Mouse (Mus musculus) limb, embryonic 15.5 days (tissue): Measurements from ENCODE around the gene Ift88. TPM values are rescaled to one million over a fixed set of nuclear protein-coding genes. Genes with fewer than 3 reads are reported as not detected.

Experiments used
- ATAC-seq: fragments of 200-750 bp; cut with Nextera tagmentation; 2 replicates; pipeline ENCODE4 v1.8.0; 2017; ENCODE audit warnings: low read depth, moderate TSS enrichment; ENCODE audit not compliant: insufficient number of reproducible peaks, low FRiP score, low TSS enrichment
- H3K27ac ChIP-seq: fragments of 300-500 bp; sonication (generic); 2 replicates; pipeline ENCODE4 v1.5.1; 2015; ENCODE audit warnings: moderate library complexity, mild to moderate bottlenecking, inconsistent platforms
- H3K27me3 ChIP-seq: fragments of 300-500 bp; sonication (generic); 2 replicates; pipeline ENCODE4 v1.6.1; 2015; ENCODE audit warnings: inconsistent platforms
- H3K36me3 ChIP-seq: fragments of 300-500 bp; sonication (generic); 2 replicates; pipeline ENCODE4 v1.6.1; 2015; ENCODE audit warnings: inconsistent platforms
- H3K4me1 ChIP-seq: fragments of 300-500 bp; sonication (generic); 2 replicates; pipeline ENCODE4 v1.6.1; 2015; ENCODE audit warnings: inconsistent platforms
- H3K4me2 ChIP-seq: fragments of 300-500 bp; sonication (generic); 2 replicates; pipeline ENCODE4 v1.6.1; 2015; ENCODE audit warnings: mild to moderate bottlenecking, inconsistent platforms
- H3K4me3 ChIP-seq: fragments of 300-500 bp; sonication (generic); 2 replicates; pipeline ENCODE4 v1.5.1; 2015; ENCODE audit warnings: mild to moderate bottlenecking, inconsistent platforms
- H3K9ac ChIP-seq: fragments of 300-500 bp; sonication (generic); 2 replicates; pipeline ENCODE4 v1.6.1; 2015; ENCODE audit warnings: inconsistent platforms
- H3K9me3 ChIP-seq: fragments of 300-500 bp; sonication (generic); 2 replicates; pipeline ENCODE4 v1.6.1; 2016; ENCODE audit warnings: inconsistent platforms
- WGBS: fragments of 180-500 bp; shearing (Covaris S2); methylation state at CpG from one replicate; pipeline ENCODE4 v1.1.7; 2015; 5-methylcytosine and 5-hydroxymethylcytosine counted together
- polyA plus RNA-seq: library from polyadenylated mRNA; unstranded; fragments of >200 nt; fragmentation: Nextera tagmentation; extraction: Ambion mirVana; gene quantifications from 2 replicates; pipeline ENCODE4 v1.2.1, GENCODE M21; 2015

Gene Ift88
- 14.5 and 15.9 TPM in 2 replicates for polyA plus RNA-seq

- Histone ChIP-seq H3K9me3 (no peaks in the 10 kb centered on the region), H3K9ac (peak within 1 kb of the TSS; percentile 89), H3K4me3 (peak within 1 kb of the TSS; percentile 97), H3K4me2 (peak within 1 kb of the TSS; percentile 69), H3K27ac (peak within 1 kb of the TSS; percentile 67), H3K4me1 (peaks cover 9% of the 10 kb centered on the region), H3K27me3 (no peaks in the 10 kb centered on the region), H3K36me3 (no peaks in the 10 kb centered on the region)
- whole genome bisulfite sequencing, result 3% methylated on average over 39 of the region's 42 CpGs
- ATAC-seq, result peak; percentile 96
Measured at GRCm38 (mm10) chr14:57423432-57424211, at the start of gene Ift88. Ift88 (plus strand) TSS chr14:57424062.

- WGBS, result 75% methylated on average over 9 of the region's 9 CpGs
- Histone ChIP-seq H3K27me3 (no peaks in the 10 kb centered on the region), H3K36me3 (no peaks in the 10 kb centered on the region), H3K4me3 (no peak overlapping the region), H3K4me1 (no peaks in the 10 kb centered on the region), H3K9ac (no peak overlapping the region), H3K9me3 (no peaks in the 10 kb centered on the region), H3K4me2 (no peak overlapping the region), H3K27ac (no peak overlapping the region)
- no peak for ATAC-seq
Measured at GRCm38 (mm10) chr14:57375205-57375604, 48.7 kb upstream of the Ift88 start.

GRCm38 (mm10) chr14:57376016-57376415 is 47.8 kb upstream of the Ift88 start:
- Histone ChIP-seq H3K36me3 (no peaks in the 10 kb centered on the region), H3K27me3 (no peaks in the 10 kb centered on the region), H3K9ac (no peak overlapping the region), H3K27ac (no peak overlapping the region), H3K9me3 (no peaks in the 10 kb centered on the region), H3K4me1 (no peaks in the 10 kb centered on the region), H3K4me3 (no peak overlapping the region), H3K4me2 (no peak overlapping the region)
- ATAC-seq, result no peak
- 67% methylated on average over 8 of the region's 8 CpGs for WGBS

- Histone ChIP-seq H3K27ac (no peak overlapping the region), H3K27me3 (no peaks in the 10 kb centered on the region), H3K36me3 (no peaks in the 10 kb centered on the region), H3K9me3 (no peaks in the 10 kb centered on the region), H3K9ac (no peak overlapping the region), H3K4me3 (no peak overlapping the region), H3K4me1 (no peaks in the 10 kb centered on the region), H3K4me2 (no peak overlapping the region)
- no peak for ATAC-seq
- WGBS, result 79% methylated on average over 9 of the region's 9 CpGs
Measured at GRCm38 (mm10) chr14:57376956-57377355, 46.9 kb upstream of the Ift88 start.

GRCm38 (mm10) chr14:57377531-57377930 is 46.3 kb upstream of the Ift88 start:
- H3K27ac ChIP-seq, result no peak overlapping the region
- no peak overlapping the region for H3K9ac ChIP-seq
- H3K27me3 ChIP-seq, result no peaks in the 10 kb centered on the region
- H3K4me3 ChIP-seq, result no peak overlapping the region
- no peaks in the 10 kb centered on the region for H3K36me3 ChIP-seq
- no peaks in the 10 kb centered on the region for H3K9me3 ChIP-seq
- WGBS, result 81% methylated on average over 5 of the region's 5 CpGs
- ATAC-seq, result no peak
- H3K4me1 ChIP-seq, result no peaks in the 10 kb centered on the region
- H3K4me2 ChIP-seq, result no peak overlapping the region

- Histone ChIP-seq H3K9me3 (no peaks in the 10 kb centered on the region), H3K27ac (no peak overlapping the region), H3K4me2 (no peak overlapping the region), H3K4me3 (no peak overlapping the region), H3K27me3 (no peaks in the 10 kb centered on the region), H3K4me1 (peaks cover 5% of the 10 kb centered on the region), H3K36me3 (no peaks in the 10 kb centered on the region), H3K9ac (no peak overlapping the region)
- WGBS, result 85% methylated on average over 5 of the region's 5 CpGs
- no peak for ATAC-seq
Measured at GRCm38 (mm10) chr14:57385667-57386066, 38.2 kb upstream of the Ift88 start.

GRCm38 (mm10) chr14:57386758-57387561 is 36.9 kb upstream of the Ift88 start:
- no peaks in the 10 kb centered on the region for H3K36me3 ChIP-seq
- peaks cover 5% of the 10 kb centered on the region for H3K4me1 ChIP-seq
- no peak overlapping the region for H3K9ac ChIP-seq
- H3K4me2 ChIP-seq, result no peak overlapping the region
- no peaks in the 10 kb centered on the region for H3K9me3 ChIP-seq
- no peak overlapping the region for H3K4me3 ChIP-seq
- no peak overlapping the region for H3K27ac ChIP-seq
- WGBS, result 41% methylated on average over 14 of the region's 14 CpGs
- H3K27me3 ChIP-seq, result no peaks in the 10 kb centered on the region
- ATAC-seq, result no peak

- H3K9me3 ChIP-seq, result no peaks in the 10 kb centered on the region
- no peak overlapping the region for H3K9ac ChIP-seq
- no peak overlapping the region for H3K27ac ChIP-seq
- 69% methylated on average over 4 of the region's 4 CpGs for WGBS
- H3K4me2 ChIP-seq, result no peak overlapping the region
- no peaks in the 10 kb centered on the region for H3K36me3 ChIP-seq
- ATAC-seq, result no peak
- H3K27me3 ChIP-seq, result no peaks in the 10 kb centered on the region
- H3K4me1 ChIP-seq, result peaks cover 5% of the 10 kb centered on the region
- H3K4me3 ChIP-seq, result no peak overlapping the region
Measured at GRCm38 (mm10) chr14:57391621-57392020, 32.2 kb upstream of the Ift88 start.

- H3K9me3 ChIP-seq, result no peaks in the 10 kb centered on the region
- no peak overlapping the region for H3K9ac ChIP-seq
- H3K4me2 ChIP-seq, result no peak overlapping the region
- H3K4me1 ChIP-seq, result peaks cover under 1% of the 10 kb centered on the region; the same call in 1 of the 2 replicates
- no peak for ATAC-seq
- no peaks in the 10 kb centered on the region for H3K27me3 ChIP-seq
- H3K36me3 ChIP-seq, result no peaks in the 10 kb centered on the region
- no peak overlapping the region for H3K27ac ChIP-seq
- 60% methylated on average over 5 of the region's 5 CpGs for WGBS
- no peak overlapping the region for H3K4me3 ChIP-seq
Measured at GRCm38 (mm10) chr14:57392278-57392677, 31.6 kb upstream of the Ift88 start.

GRCm38 (mm10) chr14:57395470-57395869 is 28.4 kb upstream of the Ift88 start:
- no peak overlapping the region for H3K27ac ChIP-seq
- no peak overlapping the region for H3K9ac ChIP-seq
- H3K4me2 ChIP-seq, result no peak overlapping the region
- 59% methylated on average over 2 of the region's 2 CpGs for WGBS
- no peak overlapping the region for H3K4me3 ChIP-seq
- ATAC-seq, result no peak
- H3K36me3 ChIP-seq, result no peaks in the 10 kb centered on the region
- H3K4me1 ChIP-seq, result peaks cover 10% of the 10 kb centered on the region; the same call in 1 of the 2 replicates
- no peaks in the 10 kb centered on the region for H3K27me3 ChIP-seq
- no peaks in the 10 kb centered on the region for H3K9me3 ChIP-seq

- no peak for ATAC-seq
- Histone ChIP-seq H3K4me2 (peak overlapping the region; percentile 2; the same call in 1 of the 2 replicates), H3K36me3 (no peaks in the 10 kb centered on the region), H3K9me3 (no peaks in the 10 kb centered on the region), H3K4me3 (peak overlapping the region; percentile 71; the same call in 1 of the 2 replicates), H3K27me3 (no peaks in the 10 kb centered on the region), H3K27ac (no peak overlapping the region), H3K4me1 (peaks cover 10% of the 10 kb centered on the region; the same call in 1 of the 2 replicates), H3K9ac (no peak overlapping the region)
- WGBS, result 89% methylated on average over 5 of the region's 5 CpGs
Measured at GRCm38 (mm10) chr14:57397221-57397620, 26.6 kb upstream of the Ift88 start.
